Mouse (Mus musculus) erythroblast, embryonic 14.5 days (primary cell): ENCODE data around the gene Prdm11.

Source experiments
- GATA1 ChIP-seq: IDR thresholded peaks from 2 replicates; pipeline ENCODE4 v1.6.1; 2012; ENCODE audit warnings: low read length, inconsistent platforms, mixed read lengths
- TAL1 ChIP-seq: IDR thresholded peaks from 3 replicates; pipeline ENCODE4 v1.6.1; 2012; ENCODE audit warnings: low read length, inconsistent platforms, mixed read lengths

GRCm38 (mm10) chr2:93075738-93076577 is 30.0 kb upstream of the Prdm11 start:
- TF ChIP-seq GATA1 = no peak
- no peak for TF ChIP-seq TAL1
